Mouse (Mus musculus) embryonic fibroblast, embryonic 13.5 days (primary cell): Measurements from ENCODE around the gene Fbxo2.
A peak's percentile ranks its signal among the peaks of the same experiment; 100 is the strongest.

ENCODE experiments used
- CTCF ChIP-seq: IDR thresholded peaks from 2 replicates; pipeline ENCODE4 v1.5.1; 2011; ENCODE audit warnings: mild to moderate bottlenecking, control low read depth, low read length, moderate library complexity, borderline replicate concordance; ENCODE audit not compliant: insufficient read depth
- POLR2A ChIP-seq: IDR thresholded peaks from 2 replicates; pipeline ENCODE4 v1.6.1; 2011; ENCODE audit warnings: low read depth, mild to moderate bottlenecking, control low read depth, low read length, moderate library complexity

- peak; percentile 85; the same call in 1 of the 2 replicates for TF ChIP-seq CTCF
- peak; percentile 71 for TF ChIP-seq POLR2A
These were observed 20.1 kb upstream of the Fbxo2 start for GRCm38 (mm10) chr4:148140098-148141011.
